Mouse (Mus musculus): ENCODE results near the gene Nckipsd. TPM values are rescaled to one million over a fixed set of nuclear protein-coding genes. Genes with fewer than 3 reads are reported as not detected.

The Nckipsd gene
- total RNA-seq, 1 experiment from 2014 or later = 2.9 TPM

Other genes with a start within 250 kb of the Nckipsd start
- gene Impdh2, start 248.1 kb upstream of the Nckipsd start, total RNA-seq (2017) = 320 and 384 TPM in 2 replicates
- 11.1 and 15.9 TPM in 2 replicates for gene Ndufaf3, start 240.9 kb upstream of the Nckipsd start, total RNA-seq (2017)
- 39.5 and 54.8 TPM in 2 replicates for gene Dalrd3, start 238.5 kb upstream of the Nckipsd start, total RNA-seq (2017)
- 28.8 and 35.4 TPM in 2 replicates for gene Wdr6, start 229.6 kb upstream of the Nckipsd start, total RNA-seq (2017)
- gene P4htm, start 210.7 kb upstream of the Nckipsd start, total RNA-seq (2017) = 2.1 and 5.4 TPM in 2 replicates
- 69.7 and 70.8 TPM in 2 replicates for gene Arih2, start 159.0 kb upstream of the Nckipsd start, total RNA-seq (2017)
- 40.5 and 43.7 TPM in 2 replicates for gene Slc25a20, start 146.3 kb upstream of the Nckipsd start, total RNA-seq (2017)
- 21.9 and 29.5 TPM in 2 replicates for gene Prkar2a, start 119.1 kb upstream of the Nckipsd start, total RNA-seq (2017)
- 56.8 and 67.9 TPM in 2 replicates for gene Ip6k2, start 24.6 kb upstream of the Nckipsd start, total RNA-seq (2017)
- gene Celsr3, start 18.0 kb downstream of the Nckipsd start, total RNA-seq (2017) = 2.2 TPM in 1 of 2 replicates, not detected in the other
- 1.8 and 1.9 TPM in 2 replicates for gene Slc26a6, start 44.9 kb downstream of the Nckipsd start, total RNA-seq (2017)
- gene Tmem89, start 106.3 kb downstream of the Nckipsd start, total RNA-seq (2017) = 0.65 TPM in 1 of 2 replicates, not detected in the other
- 163 and 254 TPM in 2 replicates for gene Uqcrc1, start 128.3 kb downstream of the Nckipsd start, total RNA-seq (2017)
- 1.0 TPM in 1 of 2 replicates, not detected in the other for gene Col7a1, start 145.2 kb downstream of the Nckipsd start, total RNA-seq (2017)
- not detected in 2 replicates for gene Ucn2, start 177.6 kb downstream of the Nckipsd start, total RNA-seq (2017)
- 15.3 and 40.1 TPM in 2 replicates for gene Pfkfb4, start 183.4 kb downstream of the Nckipsd start, total RNA-seq (2017)
- gene Shisa5, start 230.2 kb downstream of the Nckipsd start, total RNA-seq (2017) = 416 and 906 TPM in 2 replicates

Measured in hematopoietic stem cell, adult 5-6 weeks (primary cell).